Mouse (Mus musculus) T-helper 17 cell (primary cell): ENCODE results near the gene Pcnx.
"Not testable (repeated sequence)": the region's sequence is repeated elsewhere in the genome, so short reads cannot be mapped to it uniquely, and the experiment has no call there.

Source experiments
- in situ Hi-C, 2 experiments: fragments of 300-600 bp; cut with MboI, MseI; formaldehyde crosslinking; loops; 1 replicate in 1 of 2; 2 replicates in 1 of 2; pipeline ENCODE4 v1.15.1; 2025; ENCODE audit warnings: high pct_unique_total_duplicates in 2 of 2

Gene Pcnx

DNA sequence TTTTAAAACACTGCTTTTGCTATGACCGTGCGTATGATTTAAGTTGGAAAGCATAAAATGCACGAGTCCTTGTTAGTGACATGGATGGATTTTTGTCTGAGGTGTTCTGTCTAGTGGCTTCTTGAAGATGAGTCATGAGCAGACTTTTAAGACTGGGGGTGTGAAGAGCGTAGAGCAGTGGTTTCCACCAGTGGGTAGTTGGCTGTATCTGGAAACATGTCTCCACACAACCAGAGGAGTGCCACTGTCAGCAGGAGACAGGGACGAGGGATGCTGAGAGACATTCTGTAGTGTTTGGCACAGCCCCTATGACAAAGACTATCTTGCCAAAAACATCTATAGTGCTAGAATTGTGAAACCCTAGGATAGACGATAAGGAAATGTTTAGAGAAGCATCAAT lies 89.2 kb downstream of the Pcnx start:
- in situ Hi-C loops: no loop called here

DNA sequence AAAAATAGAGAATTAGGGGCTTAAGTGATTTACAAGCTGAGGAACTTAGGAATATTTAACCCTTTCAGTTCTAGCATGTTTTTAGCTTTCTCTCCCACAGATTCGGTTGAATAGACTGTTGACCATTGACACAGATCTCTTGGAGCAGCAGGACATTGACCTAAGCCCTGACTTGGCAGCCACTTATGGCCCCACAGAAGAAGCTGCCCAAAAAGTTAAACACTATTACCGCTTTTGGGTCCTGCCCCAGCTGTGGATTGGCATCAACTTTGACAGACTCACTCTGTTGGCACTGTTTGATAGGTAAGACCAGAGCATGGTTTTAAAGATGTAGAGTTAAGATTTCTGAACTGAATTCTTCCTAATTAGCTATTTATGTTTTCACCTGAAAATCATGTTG lies 90.2 kb downstream of the Pcnx start:
- in situ Hi-C loops: no loop called here

DNA sequence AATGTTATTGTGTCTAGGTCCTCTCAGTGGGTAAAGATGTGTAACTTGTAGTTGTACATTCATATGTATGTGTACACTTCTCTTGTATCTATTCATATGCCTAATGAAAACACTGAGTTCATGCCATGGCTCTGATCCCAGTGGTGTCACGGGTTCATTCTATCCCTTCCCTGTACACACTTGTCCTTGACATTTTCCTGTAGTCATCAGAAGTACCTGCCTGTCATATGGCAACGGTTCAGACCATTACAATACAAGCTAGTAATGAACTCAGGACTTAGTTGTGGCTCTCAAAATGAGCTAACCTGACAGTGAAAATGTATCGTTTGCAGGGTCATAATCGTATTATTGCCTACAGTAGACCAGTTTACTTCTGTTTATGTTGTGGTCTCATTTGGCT lies 98.5 kb downstream of the Pcnx start:
- in situ Hi-C loops: no loop called here

DNA sequence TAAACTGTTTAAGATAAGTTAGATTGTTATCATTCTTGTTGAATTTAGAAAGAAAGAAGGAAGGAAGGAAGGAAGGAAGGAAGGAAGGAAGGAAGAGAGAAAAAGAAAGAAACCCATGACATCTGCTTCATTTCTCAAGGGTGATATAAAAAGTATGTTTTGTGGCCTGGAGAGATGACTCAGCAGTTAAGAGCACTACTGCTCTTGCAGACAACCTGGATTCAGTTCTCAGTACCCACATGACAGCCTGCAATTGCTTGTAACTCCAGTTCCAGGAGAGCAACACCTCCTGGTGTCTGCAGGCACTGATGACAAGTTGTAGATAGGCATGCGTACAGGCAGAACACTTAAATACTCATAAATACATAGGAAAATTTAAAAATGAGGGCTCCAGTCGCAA lies 105.6 kb downstream of the Pcnx start:
- in situ Hi-C loops: no loop called here

DNA sequence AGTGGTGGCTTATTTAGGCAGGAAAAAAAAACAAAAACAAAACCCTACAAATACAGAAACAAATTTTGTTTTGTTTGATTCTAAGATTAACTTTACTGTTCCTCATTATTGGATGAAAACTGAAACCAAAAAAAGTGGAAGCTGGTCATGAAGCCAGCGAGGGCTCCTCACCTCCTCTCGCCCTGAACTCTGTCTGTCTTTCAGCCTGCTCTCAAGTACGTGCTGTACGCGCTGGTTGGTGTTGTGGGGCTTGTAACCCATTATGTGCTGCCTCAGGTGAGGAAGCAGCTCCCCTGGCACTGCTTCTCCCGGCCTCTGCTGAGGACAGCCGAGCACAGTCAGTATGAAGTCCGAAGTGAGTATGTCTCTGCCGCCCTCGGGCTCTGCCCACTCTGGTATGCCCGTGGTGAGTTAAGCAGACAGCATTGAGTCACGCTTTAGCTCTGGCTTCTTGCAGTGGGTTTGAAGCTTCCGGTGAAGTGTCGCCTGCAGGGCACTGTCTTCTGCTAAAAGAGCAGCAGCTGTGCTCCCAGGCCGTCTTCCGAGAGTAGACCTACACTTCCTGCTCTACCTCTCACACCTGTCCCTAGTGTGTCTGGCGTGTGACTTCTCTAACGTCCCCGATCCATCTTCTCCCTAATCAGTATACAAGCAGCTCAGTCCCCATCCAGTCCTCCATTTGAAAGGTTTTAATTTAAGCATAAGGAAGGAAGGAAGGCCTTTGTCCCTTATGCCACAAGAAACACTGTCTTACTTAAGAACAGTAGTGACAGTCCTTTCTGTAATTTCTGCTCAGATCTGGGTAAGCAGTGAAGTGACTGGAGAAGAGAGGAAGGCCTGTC lies 111.4 kb downstream of the Pcnx start:
- in situ Hi-C loops: loop anchor here in 1 of 2 experiments (5.0 kb wide), 1 partner anchor 1526 kb away; no protein-coding TSS in a partner anchor

DNA sequence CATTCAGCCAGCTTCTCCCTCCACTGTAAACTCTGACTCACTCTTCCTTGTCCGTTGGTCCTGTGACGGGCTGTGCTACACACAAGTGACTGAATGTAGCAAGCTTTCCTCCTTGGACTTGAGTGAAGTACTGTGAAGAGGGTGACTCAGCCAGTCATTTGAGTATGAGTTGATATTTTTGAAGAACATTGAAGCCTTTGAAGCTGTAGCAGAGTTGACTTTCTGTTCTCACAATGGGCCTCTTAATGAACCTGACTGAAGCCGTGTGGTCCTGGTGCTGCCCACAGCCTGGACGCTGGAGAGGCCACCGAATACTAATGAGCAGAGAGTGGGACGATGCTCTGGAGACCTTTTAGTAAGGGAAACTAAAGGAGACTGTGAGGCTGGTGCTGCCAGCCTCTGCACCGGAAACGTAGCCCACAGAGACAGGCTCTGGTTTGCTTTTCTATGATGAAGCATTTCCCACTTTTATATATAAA lies 112.1 kb downstream of the Pcnx start:
- in situ Hi-C loops: loop anchor here in 1 of 2 experiments (5.0 kb wide), 1 partner anchor 1525 kb away; no protein-coding TSS in a partner anchor

DNA sequence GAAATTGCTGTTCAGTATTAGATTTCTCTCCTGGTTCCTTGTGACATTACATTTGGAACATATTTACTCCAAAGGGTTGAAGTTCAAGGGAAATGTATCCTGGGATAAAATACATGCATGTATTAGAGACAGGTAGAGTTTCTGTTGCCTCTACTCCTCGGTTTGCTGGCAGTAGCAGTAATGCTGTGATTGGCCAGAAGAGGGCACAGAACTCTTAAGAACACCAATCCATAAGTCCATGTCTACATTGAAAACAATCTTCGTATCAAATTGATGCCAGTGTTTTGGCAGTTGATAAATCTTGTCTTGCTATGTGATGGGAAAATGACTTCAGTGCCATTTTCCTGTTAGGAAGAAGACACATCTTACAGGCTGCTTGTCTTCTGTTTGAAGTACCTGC lies 115.0 kb downstream of the Pcnx start:
- in situ Hi-C loops: loop anchor here in 1 of 2 experiments (5.0 kb wide), 1 partner anchor 1522 kb away; no protein-coding TSS in a partner anchor

DNA sequence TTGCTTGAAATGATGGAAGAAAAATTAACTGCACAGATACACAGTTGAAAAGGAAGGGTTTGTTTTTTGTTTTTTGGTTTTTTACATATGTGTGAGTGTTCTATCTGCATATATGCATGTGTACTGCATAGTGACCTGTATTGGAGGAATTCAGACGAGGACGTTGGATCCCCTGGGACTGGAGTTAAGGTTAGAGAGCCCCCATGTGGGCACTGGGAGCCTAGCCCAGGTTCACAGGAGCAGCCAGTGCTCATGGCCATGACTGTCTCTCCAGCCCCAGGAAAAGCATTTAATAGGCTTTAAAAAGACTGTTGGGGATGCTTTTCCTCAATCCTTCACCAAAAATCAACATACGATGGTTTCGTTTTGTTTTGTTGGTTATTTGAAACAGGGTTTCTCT lies 117.5 kb downstream of the Pcnx start:
- in situ Hi-C loops: no loop called here

DNA sequence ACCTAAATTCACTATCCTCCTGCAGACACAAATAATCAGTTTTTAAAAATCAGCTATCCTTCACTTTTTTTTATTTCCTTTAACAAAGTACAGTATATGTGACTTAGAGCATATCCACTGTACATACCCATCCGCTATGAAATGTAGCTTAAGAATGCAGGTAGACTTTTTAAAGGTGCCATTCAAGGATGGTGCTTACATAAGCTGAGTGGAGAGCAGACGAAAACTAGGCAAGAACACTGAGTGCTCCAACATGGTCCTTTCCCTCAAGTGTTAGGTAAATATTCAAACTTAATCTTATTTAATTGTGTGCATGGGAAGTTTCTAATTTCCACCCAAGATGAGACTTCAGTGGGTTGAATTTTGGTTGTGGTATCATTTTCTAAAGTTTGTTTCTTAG lies 119.5 kb downstream of the Pcnx start:
- in situ Hi-C loops: no loop called here

DNA sequence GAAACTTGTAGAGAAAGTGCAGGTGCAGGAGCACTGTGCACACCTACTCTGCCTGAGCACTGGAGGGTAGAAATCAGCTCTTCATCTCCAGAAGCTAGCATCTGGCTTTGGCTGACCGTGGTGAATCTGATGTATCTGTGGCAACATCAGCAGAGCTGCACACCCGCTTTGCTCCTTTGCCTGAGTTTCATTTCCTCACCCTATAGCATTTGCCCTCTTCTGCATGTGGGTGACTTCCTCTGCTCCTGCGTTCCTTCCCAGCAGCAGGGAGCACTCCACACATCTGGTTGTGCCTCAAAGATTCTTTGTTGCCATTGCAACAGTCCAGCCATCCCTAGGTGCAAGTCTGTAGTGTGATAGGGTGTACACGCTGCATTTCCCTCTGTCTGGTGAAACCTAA lies 132.3 kb downstream of the Pcnx start:
- in situ Hi-C loops: no loop called here

DNA sequence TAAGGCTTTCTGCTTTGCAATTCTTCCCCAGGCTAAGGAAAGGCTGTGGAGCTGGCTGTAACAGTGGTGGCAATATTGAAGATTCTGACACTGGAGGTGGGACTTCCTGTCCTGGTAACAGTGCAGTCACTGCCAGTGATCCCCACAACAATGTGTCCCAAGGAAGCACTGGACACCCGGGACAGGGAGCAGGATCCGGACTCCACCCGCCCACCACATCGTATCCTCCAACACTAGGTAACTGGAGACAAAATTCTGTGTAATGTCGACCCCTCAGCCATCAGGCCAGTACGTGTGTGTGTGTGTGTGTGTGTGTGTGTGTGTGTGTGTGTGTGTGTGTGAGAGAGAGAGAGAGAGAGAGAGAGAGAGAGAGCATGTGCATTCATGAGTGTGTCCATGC lies 133.2 kb downstream of the Pcnx start:
- in situ Hi-C loops: no loop called here

DNA sequence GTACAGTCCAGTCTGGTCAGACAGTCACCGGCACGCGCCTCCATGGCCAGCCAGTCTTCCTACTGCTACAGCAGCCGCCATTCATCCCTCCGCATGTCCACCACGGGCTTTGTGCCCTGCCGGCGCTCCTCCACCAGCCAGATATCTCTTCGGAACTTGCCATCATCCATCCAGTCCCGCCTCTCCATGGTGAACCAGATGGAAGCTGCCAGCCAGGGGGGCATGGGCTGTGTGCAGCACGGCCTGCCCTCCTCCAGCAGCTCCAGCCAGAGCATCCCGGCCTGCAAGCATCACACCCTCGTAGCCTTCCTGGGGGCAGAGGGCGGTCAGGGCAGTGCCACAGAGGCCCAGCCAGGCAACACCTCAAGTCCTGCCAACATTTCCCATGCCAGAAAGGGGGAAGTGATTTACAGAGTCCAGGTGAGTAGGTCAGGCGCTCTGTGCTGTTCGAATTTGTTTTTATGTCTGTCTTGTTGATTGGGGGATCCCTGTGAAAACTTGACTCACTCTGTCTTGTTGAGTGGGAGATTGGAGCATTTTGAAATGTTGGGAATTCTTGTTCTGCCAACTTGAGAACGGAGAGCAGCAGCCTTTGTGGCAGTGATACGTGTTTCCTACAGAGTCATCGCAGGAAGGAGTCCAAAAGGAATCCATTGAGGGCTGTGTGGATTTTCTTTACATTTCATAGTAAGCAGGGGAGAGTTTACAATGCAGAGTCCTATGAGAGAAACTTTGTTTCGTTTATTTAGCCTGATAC lies 135.3 kb downstream of the Pcnx start:
- in situ Hi-C loops: loop anchor here (5.0 kb wide), 2 partner anchors 42 to 52 kb away; no protein-coding TSS in a partner anchor

DNA sequence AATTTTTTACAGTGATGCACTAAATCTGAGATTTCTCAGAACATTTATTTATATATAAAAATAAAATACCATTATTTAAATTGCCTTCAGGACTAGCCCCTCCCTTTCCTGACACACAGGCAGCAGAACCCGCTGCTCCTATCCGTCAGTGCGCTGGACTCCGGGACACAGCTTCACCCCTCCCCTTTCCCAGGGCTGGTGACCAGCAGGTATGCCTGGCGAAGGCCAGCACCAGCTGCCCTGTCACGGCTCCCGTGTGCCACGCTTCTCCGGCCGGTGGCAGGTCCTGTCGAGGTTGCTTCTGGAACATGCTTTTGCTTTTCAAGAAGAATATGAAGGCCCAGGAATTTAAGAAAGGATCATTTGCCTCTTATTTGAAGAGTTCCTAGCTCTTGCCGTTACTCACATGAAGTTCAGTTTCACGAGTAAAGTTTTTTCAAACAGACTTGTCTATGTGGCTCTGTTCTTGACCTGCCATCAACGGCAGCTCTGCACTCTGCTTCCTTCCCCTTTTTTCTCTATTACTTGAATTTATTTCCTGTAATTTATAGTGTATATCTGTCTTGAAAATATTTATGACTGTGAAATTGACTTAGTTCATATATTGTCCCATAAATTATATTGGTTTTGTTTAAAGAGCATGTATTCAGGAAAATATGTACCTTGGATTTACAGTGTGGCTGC lies 137.0 kb downstream of the Pcnx start:
- in situ Hi-C loops: loop anchor here (5.0 kb wide), 2 partner anchors 40 to 50 kb away; no protein-coding TSS in a partner anchor

DNA sequence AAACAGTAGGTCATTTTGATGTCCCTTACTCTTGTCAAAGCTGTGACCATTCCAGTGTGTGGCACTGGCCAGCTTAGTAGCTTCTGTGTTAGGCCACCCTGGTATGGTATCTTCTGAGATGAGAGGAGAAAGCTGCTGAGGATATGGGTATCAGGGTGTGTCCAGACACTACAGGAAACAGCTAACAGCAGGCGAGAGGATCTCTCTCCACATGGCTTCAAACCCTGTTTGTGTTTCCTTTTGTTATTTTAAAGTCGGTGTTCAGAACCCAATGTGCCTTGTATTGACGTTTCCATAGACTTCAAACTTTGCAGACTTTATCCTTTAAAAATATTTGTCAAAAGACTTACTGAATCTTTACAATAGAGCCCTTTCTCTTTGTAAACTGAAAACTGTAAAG lies 137.7 kb downstream of the Pcnx start:
- in situ Hi-C loops: loop anchor here (5.0 kb wide), 2 partner anchors 40 to 50 kb away; no protein-coding TSS in a partner anchor

DNA sequence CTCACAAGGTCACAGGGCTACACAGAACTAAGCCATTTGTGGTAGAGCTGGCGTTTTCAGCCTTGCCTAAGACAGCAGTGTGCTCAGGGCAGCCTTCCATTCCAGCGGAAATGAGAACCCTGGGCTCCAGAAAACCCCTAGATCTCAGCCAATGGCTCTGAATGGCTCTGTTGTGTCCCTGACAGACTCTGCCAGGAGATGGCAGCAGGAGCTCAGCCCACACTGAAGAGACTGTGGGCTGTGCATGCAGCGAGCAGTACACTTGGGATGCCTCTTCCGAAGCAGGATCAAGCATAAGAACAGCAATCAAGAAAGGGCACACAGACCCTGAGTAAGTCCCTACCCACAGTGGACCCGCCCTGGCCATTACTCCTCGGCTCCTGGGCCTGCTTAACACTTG lies 142.9 kb downstream of the Pcnx start:
- in situ Hi-C loops: not testable (repeated sequence)

DNA sequence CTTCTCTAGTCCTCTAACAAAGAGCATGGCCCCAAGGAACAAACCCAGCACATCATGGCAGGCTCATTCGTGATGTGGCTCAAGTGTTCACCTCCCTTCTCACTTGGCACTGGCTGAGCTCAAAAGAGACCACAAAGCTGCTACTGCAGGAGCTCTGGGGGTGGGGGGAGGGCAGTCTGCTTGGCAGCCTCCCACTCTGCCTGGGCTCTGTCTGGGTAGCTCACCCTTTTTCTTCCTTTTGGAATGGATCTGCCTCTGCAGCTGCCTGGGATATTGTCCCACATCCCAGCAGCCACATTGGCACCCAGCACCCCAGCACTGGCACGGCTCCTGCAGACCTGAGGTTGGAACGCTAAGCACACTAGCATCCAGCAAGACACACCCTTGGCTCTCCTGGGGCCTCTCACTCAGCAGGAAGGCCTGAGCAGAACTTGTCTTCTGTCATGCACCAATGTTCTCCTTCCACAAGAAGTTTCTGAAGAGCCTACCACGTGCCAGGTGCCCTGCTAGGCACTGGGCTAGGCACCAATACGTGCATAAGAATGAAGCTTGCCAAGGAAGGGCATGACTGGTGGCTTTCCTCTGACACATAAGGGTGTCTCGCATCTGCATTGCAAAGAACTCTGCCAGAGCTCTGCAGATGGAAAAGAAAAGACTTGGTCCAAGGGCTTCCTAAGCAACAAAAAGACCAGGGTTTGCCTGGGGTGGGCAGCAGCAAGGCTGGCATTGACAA lies 166.2 kb downstream of the Pcnx start:
- in situ Hi-C loops: loop anchor here (5.0 kb wide), 1 partner anchor 41 kb away; no protein-coding TSS in a partner anchor

DNA sequence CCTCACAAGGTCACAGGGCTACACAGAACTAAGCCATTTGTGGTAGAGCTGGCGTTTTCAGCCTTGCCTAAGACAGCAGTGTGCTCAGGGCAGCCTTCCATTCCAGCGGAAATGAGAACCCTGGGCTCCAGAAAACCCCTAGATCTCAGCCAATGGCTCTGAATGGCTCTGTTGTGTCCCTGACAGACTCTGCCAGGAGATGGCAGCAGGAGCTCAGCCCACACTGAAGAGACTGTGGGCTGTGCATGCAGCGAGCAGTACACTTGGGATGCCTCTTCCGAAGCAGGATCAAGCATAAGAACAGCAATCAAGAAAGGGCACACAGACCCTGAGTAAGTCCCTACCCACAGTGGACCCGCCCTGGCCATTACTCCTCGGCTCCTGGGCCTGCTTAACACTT lies 173.7 kb downstream of the Pcnx start:
- in situ Hi-C loops: not testable (repeated sequence)

DNA sequence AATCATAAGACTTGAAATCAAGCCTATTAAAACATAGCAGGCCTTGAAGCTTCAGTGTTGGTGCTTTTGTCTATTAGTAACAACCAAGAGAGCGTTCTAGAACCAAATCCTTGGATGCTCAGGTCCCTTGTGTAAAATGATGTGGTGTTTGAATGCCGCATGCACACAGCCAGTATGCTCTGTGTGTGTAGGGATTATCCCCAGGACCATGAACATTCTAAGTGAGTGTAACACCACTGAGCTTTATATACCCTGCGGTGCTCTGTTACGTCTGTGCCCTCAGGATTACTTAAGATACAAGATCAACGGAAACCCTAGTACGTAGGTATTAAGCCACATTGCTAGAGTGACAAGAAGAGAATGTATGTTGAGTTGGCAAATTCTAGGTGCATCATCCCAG lies 174.2 kb downstream of the Pcnx start:
- in situ Hi-C loops: not testable (repeated sequence)

DNA sequence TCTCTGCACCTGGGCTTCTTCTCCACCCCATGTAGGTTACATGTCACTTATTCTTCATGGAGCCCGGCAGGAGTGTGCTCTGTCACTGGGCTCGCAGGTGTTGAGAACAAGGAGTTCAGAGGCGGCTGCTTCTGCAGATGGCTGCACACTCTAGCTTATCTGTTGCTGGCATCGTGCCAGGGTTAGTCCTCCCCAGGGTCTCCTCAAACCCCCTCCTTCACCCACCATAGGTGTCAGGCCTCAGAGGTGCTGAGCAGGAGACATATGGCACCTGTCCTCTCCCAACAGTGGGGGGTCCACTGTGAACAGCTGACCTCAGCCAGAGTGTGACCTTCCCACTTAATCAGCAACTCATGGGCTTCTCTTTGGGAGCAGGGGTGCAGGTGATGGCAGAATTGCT lies 184.3 kb downstream of the Pcnx start:
- in situ Hi-C loops: not testable (repeated sequence)
